Mouse (Mus musculus): ENCODE results near the gene Capg.

GRCm38 (mm10) chr6:72553079-72553412 lies 8.9 kb downstream of the Capg start:
- TF ChIP-seq CTCF (IDR thresholded peaks at IDR 0.05; ENCODE audit: low read depth) (no peak), EP300 (optimal IDR thresholded peaks at IDR 0.05) (no peak)

Data from stomach, postnatal 0 days (tissue).